ENCODE assay signal across 12 mouse cellular contexts in the genomic region with DNA sequence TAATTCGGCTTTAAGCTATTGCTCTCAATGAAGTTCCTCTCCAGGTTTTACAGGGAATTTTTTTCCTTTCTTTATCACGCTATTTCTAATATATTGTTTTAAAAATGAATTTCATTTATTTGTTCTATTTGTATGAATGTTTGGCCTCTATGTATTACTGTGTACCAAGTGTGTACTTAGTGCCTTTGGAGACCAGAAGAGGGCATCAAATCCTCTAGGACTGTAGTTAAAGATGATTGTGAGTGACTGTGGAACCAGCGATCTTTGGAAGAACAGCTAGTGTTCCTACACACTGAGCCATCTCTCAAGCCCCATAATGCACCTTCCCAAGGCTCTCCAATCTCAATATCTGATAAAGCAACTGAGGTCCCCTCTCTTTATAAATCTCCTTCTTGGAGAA.
"Had no signal": no experiment of that assay in that cellular context is flagged by ENCODE, and none has a peak within 500 bp of the region (broad histone marks: within the 10 kb centered on the region; RNA-seq: fewer than 3 reads in every experiment).

No protein-coding gene starts in this region.

- H3K9me3 ChIP-seq: liver, embryonic 13.5 days; neural tube, embryonic 13.5 days had no signal

- H3K9ac ChIP-seq: liver, embryonic 13.5 days; neural tube, embryonic 13.5 days had no signal

- H3K27me3 ChIP-seq: liver, embryonic 13.5 days; neural tube, embryonic 13.5 days had no signal

- H3K4me3 ChIP-seq: liver, embryonic 13.5 days; myocyte; neural tube, embryonic 13.5 days had no signal

- H3K27ac ChIP-seq: liver, embryonic 13.5 days; neural tube, embryonic 13.5 days had no signal

- H3K4me2 ChIP-seq: liver, embryonic 13.5 days; midbrain, embryonic 11.5 days; neural tube, embryonic 13.5 days had no signal

- H3K4me1 ChIP-seq: liver, embryonic 13.5 days had no signal

- H3K36me3 ChIP-seq: liver, embryonic 13.5 days; neural tube, embryonic 13.5 days had no signal

- DNase-seq: kidney, adult 2 months; kidney, postnatal 10 days; liver, embryonic 13.5 days; lung, adult 2 months; lung, postnatal 14 days; lung, postnatal 4 days; midbrain, embryonic 14.5 days; thymus, adult 18-20 months; thymus, postnatal 36 days had no signal
